Mouse (Mus musculus): ENCODE data around the gene Lrrtm3. TPM values are rescaled to one million over a fixed set of nuclear protein-coding genes. Genes with fewer than 3 reads are reported as not detected.
A peak's percentile ranks its signal among the peaks of the same experiment; 100 is the strongest.

Lrrtm3 gene
- polyA plus RNA-seq, 1 experiment from 2014 or later, result 0.61 TPM

- no peaks in the 10 kb centered on the region for H3K4me1 ChIP-seq
- ATAC-seq (replicated peaks; ENCODE audit: low FRiP score), result no peak
- H3K9ac ChIP-seq, result no peak overlapping the region
- H3K9me3 ChIP-seq (replicated peaks), result no peaks in the 10 kb centered on the region
- H3K36me3 ChIP-seq, result no peaks in the 10 kb centered on the region
- no peak overlapping the region for H3K4me2 ChIP-seq
- no peaks in the 10 kb centered on the region for H3K27me3 ChIP-seq
- H3K27ac ChIP-seq, result no peak overlapping the region
- no peak overlapping the region for H3K4me3 ChIP-seq (replicated peaks)
Observed at GRCm38 (mm10) chr10:64030901-64031300, 59.2 kb downstream of the Lrrtm3 start.

- Histone ChIP-seq H3K4me2 (no peak overlapping the region), H3K36me3 (no peaks in the 10 kb centered on the region), H3K27ac (no peak overlapping the region), H3K9me3 (replicated peaks) (no peaks in the 10 kb centered on the region), H3K4me1 (no peaks in the 10 kb centered on the region), H3K9ac (no peak overlapping the region), H3K27me3 (no peaks in the 10 kb centered on the region), H3K4me3 (replicated peaks) (no peak overlapping the region)
- WGBS, result 84% methylated on average over 6 of the region's 6 CpGs
- no peak for ATAC-seq (replicated peaks; ENCODE audit: low FRiP score)
Observed at GRCm38 (mm10) chr10:64023340-64023739, 66.7 kb downstream of the Lrrtm3 start.

- no peak overlapping the region for H3K4me3 ChIP-seq (replicated peaks)
- H3K9ac ChIP-seq, result no peak overlapping the region
- H3K9me3 ChIP-seq (replicated peaks), result no peaks in the 10 kb centered on the region
- H3K27me3 ChIP-seq, result no peaks in the 10 kb centered on the region
- no peak overlapping the region for H3K27ac ChIP-seq
- ATAC-seq (replicated peaks; ENCODE audit: low FRiP score), result no peak
- no peaks in the 10 kb centered on the region for H3K36me3 ChIP-seq
- H3K4me2 ChIP-seq, result no peak overlapping the region
- WGBS, result 73% methylated on average over 1 of the region's 1 CpGs
- H3K4me1 ChIP-seq, result no peaks in the 10 kb centered on the region
Observed at GRCm38 (mm10) chr10:64020347-64020746, 69.7 kb downstream of the Lrrtm3 start.

GRCm38 (mm10) chr10:64001996-64002395 lies 88.1 kb downstream of the Lrrtm3 start:
- Histone ChIP-seq H3K36me3 (no peaks in the 10 kb centered on the region), H3K4me2 (no peak overlapping the region), H3K4me3 (replicated peaks) (no peak overlapping the region), H3K9ac (no peak overlapping the region), H3K27ac (no peak overlapping the region), H3K4me1 (no peaks in the 10 kb centered on the region), H3K27me3 (no peaks in the 10 kb centered on the region), H3K9me3 (replicated peaks) (no peaks in the 10 kb centered on the region)
- WGBS, result 85% methylated on average over 9 of the region's 9 CpGs
- no peak for ATAC-seq (replicated peaks; ENCODE audit: low FRiP score)

- Histone ChIP-seq H3K9me3 (replicated peaks) (no peaks in the 10 kb centered on the region), H3K27me3 (no peaks in the 10 kb centered on the region), H3K27ac (no peak overlapping the region), H3K36me3 (no peaks in the 10 kb centered on the region), H3K4me3 (replicated peaks) (no peak overlapping the region), H3K4me1 (no peaks in the 10 kb centered on the region), H3K9ac (no peak overlapping the region), H3K4me2 (no peak overlapping the region)
- no peak for ATAC-seq (replicated peaks; ENCODE audit: low FRiP score)
- 71% methylated on average over 6 of the region's 6 CpGs for WGBS
Observed at GRCm38 (mm10) chr10:64001531-64001930, 88.5 kb downstream of the Lrrtm3 start.

GRCm38 (mm10) chr10:63994251-63994650 lies 95.8 kb downstream of the Lrrtm3 start:
- Histone ChIP-seq H3K4me1 (no peaks in the 10 kb centered on the region), H3K9me3 (replicated peaks) (no peaks in the 10 kb centered on the region), H3K4me2 (no peak overlapping the region), H3K27me3 (no peaks in the 10 kb centered on the region), H3K4me3 (replicated peaks) (no peak overlapping the region), H3K27ac (no peak overlapping the region), H3K9ac (no peak overlapping the region), H3K36me3 (no peaks in the 10 kb centered on the region)
- 71% methylated on average over 5 of the region's 5 CpGs for WGBS
- no peak for ATAC-seq (replicated peaks; ENCODE audit: low FRiP score)

GRCm38 (mm10) chr10:63985576-63985975 lies 104.5 kb downstream of the Lrrtm3 start:
- H3K4me3 ChIP-seq (replicated peaks), result no peak overlapping the region
- H3K27me3 ChIP-seq, result no peaks in the 10 kb centered on the region
- H3K4me1 ChIP-seq, result no peaks in the 10 kb centered on the region
- ATAC-seq (replicated peaks; ENCODE audit: low FRiP score), result no peak
- 71% methylated on average over 4 of the region's 4 CpGs for WGBS
- no peaks in the 10 kb centered on the region for H3K9me3 ChIP-seq (replicated peaks)
- no peak overlapping the region for H3K9ac ChIP-seq
- H3K36me3 ChIP-seq, result no peaks in the 10 kb centered on the region
- H3K4me2 ChIP-seq, result no peak overlapping the region
- no peak overlapping the region for H3K27ac ChIP-seq

GRCm38 (mm10) chr10:63979410-63979809 lies 110.7 kb downstream of the Lrrtm3 start:
- no peak overlapping the region for H3K27ac ChIP-seq
- no peak overlapping the region for H3K4me2 ChIP-seq
- H3K4me3 ChIP-seq (replicated peaks), result no peak overlapping the region
- H3K9ac ChIP-seq, result no peak overlapping the region
- WGBS, result 75% methylated on average over 2 of the region's 2 CpGs
- peaks cover 9% of the 10 kb centered on the region; the same call in 1 of the 2 replicates for H3K4me1 ChIP-seq
- H3K27me3 ChIP-seq, result no peaks in the 10 kb centered on the region
- H3K36me3 ChIP-seq, result no peaks in the 10 kb centered on the region
- no peaks in the 10 kb centered on the region for H3K9me3 ChIP-seq (replicated peaks)
- ATAC-seq (replicated peaks; ENCODE audit: low FRiP score), result no peak

- no peak overlapping the region for H3K4me3 ChIP-seq (replicated peaks)
- no peak overlapping the region for H3K9ac ChIP-seq
- peaks cover 9% of the 10 kb centered on the region; the same call in 1 of the 2 replicates for H3K4me1 ChIP-seq
- 80% methylated on average over 5 of the region's 5 CpGs for WGBS
- no peaks in the 10 kb centered on the region for H3K36me3 ChIP-seq
- H3K27me3 ChIP-seq, result no peaks in the 10 kb centered on the region
- no peak overlapping the region for H3K4me2 ChIP-seq
- no peak for ATAC-seq (replicated peaks; ENCODE audit: low FRiP score)
- no peaks in the 10 kb centered on the region for H3K9me3 ChIP-seq (replicated peaks)
- no peak overlapping the region for H3K27ac ChIP-seq
Observed at GRCm38 (mm10) chr10:63978969-63979368, 111.1 kb downstream of the Lrrtm3 start.

- no peaks in the 10 kb centered on the region for H3K27me3 ChIP-seq
- no peak overlapping the region for H3K4me3 ChIP-seq (replicated peaks)
- no peak overlapping the region for H3K27ac ChIP-seq
- no peaks in the 10 kb centered on the region for H3K36me3 ChIP-seq
- WGBS, result 41% methylated on average over 3 of the region's 3 CpGs
- no peak for ATAC-seq (replicated peaks; ENCODE audit: low FRiP score)
- peaks cover 9% of the 10 kb centered on the region; the same call in 1 of the 2 replicates for H3K4me1 ChIP-seq
- H3K9me3 ChIP-seq (replicated peaks), result no peaks in the 10 kb centered on the region
- peak overlapping the region; percentile 37; the same call in 1 of the 2 replicates for H3K4me2 ChIP-seq
- no peak overlapping the region for H3K9ac ChIP-seq
Observed at GRCm38 (mm10) chr10:63978535-63978934, 111.5 kb downstream of the Lrrtm3 start.

GRCm38 (mm10) chr10:63978101-63978500 lies 112.0 kb downstream of the Lrrtm3 start:
- no peak for ATAC-seq (replicated peaks; ENCODE audit: low FRiP score)
- no peak overlapping the region for H3K27ac ChIP-seq
- H3K4me3 ChIP-seq (replicated peaks), result 0 out of 2 replicates have a peak overlapping the region, but pooled peaks have one; percentile 15

GRCm38 (mm10) chr10:63972300-63972699 lies 117.8 kb downstream of the Lrrtm3 start:
- 88% methylated on average over 2 of the region's 2 CpGs for WGBS
- no peaks in the 10 kb centered on the region for H3K9me3 ChIP-seq (replicated peaks)
- H3K4me2 ChIP-seq, result no peak overlapping the region
- H3K9ac ChIP-seq, result no peak overlapping the region
- H3K27ac ChIP-seq, result no peak overlapping the region
- no peak for ATAC-seq (replicated peaks; ENCODE audit: low FRiP score)
- H3K36me3 ChIP-seq, result no peaks in the 10 kb centered on the region
- no peaks in the 10 kb centered on the region for H3K4me1 ChIP-seq
- no peak overlapping the region for H3K4me3 ChIP-seq (replicated peaks)
- H3K27me3 ChIP-seq, result no peaks in the 10 kb centered on the region

More at GRCm38 (mm10) chr10:63978101-63978500, 112.0 kb downstream of the Lrrtm3 start:
- H3K4me2 ChIP-seq, result peak overlapping the region; percentile 37
- WGBS, result 37% methylated on average over 11 of the region's 11 CpGs
- H3K4me1 ChIP-seq, result peaks cover 9% of the 10 kb centered on the region; the same call in 1 of the 2 replicates
- no peaks in the 10 kb centered on the region for H3K36me3 ChIP-seq
- H3K9me3 ChIP-seq (replicated peaks), result no peaks in the 10 kb centered on the region
- no peaks in the 10 kb centered on the region for H3K27me3 ChIP-seq
- no peak overlapping the region for H3K9ac ChIP-seq

- 21% methylated on average over 6 of the region's 7 CpGs for WGBS
- no peaks in the 10 kb centered on the region for H3K36me3 ChIP-seq
- no peak overlapping the region for H3K4me2 ChIP-seq
- H3K27ac ChIP-seq, result no peak overlapping the region
- H3K27me3 ChIP-seq, result no peaks in the 10 kb centered on the region
- H3K4me1 ChIP-seq, result no peaks in the 10 kb centered on the region
- no peak overlapping the region for H3K4me3 ChIP-seq (replicated peaks)
- no peak overlapping the region for H3K9ac ChIP-seq
- no peaks in the 10 kb centered on the region for H3K9me3 ChIP-seq (replicated peaks)
- no peak for ATAC-seq (replicated peaks; ENCODE audit: low FRiP score)
Observed at GRCm38 (mm10) chr10:63954308-63954930, 135.7 kb downstream of the Lrrtm3 start.

All from kidney, embryonic 15.5 days (tissue).